13 mouse cellular contexts compared by ENCODE assay signal in the genomic region with DNA sequence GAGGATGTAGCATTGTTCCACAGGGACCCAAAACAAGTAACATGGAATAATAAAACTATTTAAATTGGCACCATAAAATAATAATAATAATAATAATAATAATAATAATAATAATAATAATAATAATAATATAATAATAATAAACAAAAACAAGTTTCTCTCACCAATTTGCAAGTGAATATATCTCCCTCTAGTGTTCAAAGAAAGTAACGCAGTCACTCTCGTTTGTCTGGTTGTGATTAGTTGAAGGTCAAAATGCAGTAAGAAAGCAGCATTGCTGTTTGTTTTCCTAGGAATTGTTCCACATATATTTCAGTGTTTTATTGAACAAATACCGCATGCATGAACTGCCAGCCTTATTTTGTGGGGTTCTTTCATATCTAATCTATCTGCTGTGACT. TPM values are rescaled to one million over a fixed set of nuclear protein-coding genes. Genes with fewer than 3 reads are reported as not detected.
DNase-seq lines count a peak whose midpoint lies in the region; ATAC-seq and TF ChIP-seq lines count a peak whose summit lies in the region.
"Not testable (repeated sequence)": the region's sequence is repeated elsewhere in the genome, so short reads cannot be mapped to it uniquely, and the experiment has no call there.
"Had no signal": no experiment of that assay in that cellular context is flagged by ENCODE, and none has a peak within 500 bp of the region (broad histone marks: within the 10 kb centered on the region; RNA-seq: fewer than 3 reads in every experiment).

No protein-coding gene starts in this region.

- TF ChIP-seq RAD21 in CH12.LX (IDR thresholded peaks at IDR 0.05; ENCODE audit: low read depth, low read length) = peak; percentile 15

- not testable (repeated sequence) for H3K4me2 ChIP-seq in CH12.LX (ENCODE audit: insufficient read depth, low read depth, poor library complexity, severe bottlenecking); embryonic facial prominence, embryonic 14.5 days (ENCODE audit: low read depth, low read length); hindbrain, embryonic 11.5 days (replicated peaks; ENCODE audit: low read depth, low read length); kidney, postnatal 0 days (ENCODE audit: low read length)

- TF ChIP-seq EP300 in CH12.LX (IDR thresholded peaks at IDR 0.05; ENCODE audit: low read length) = not testable (repeated sequence)

- not testable (repeated sequence) for ATAC-seq in embryonic facial prominence, embryonic 14.5 days (ENCODE audit: low read depth); hindbrain, embryonic 11.5 days (ENCODE audit: low FRiP score); kidney, postnatal 0 days (replicated peaks; ENCODE audit: low FRiP score, low read depth)

- in situ Hi-C loops in CH12.LX (cut with MboI; ENCODE audit: low pct_ligation_motif_present, low pct_unique_long_range_greater_than_20kb, low sequenced_read_pairs) = not testable (repeated sequence)

- H3K27ac ChIP-seq in CH12.LX (ENCODE audit: insufficient read depth, low read depth); embryonic facial prominence, embryonic 14.5 days (replicated peaks; ENCODE audit: low read depth, low read length); hindbrain, embryonic 11.5 days (ENCODE audit: low read depth, low read length); kidney, postnatal 0 days: not testable (repeated sequence)

- not testable (repeated sequence) for H3K27me3 ChIP-seq in CH12.LX (replicated peaks); embryonic facial prominence, embryonic 14.5 days (replicated peaks; ENCODE audit: control insufficient read depth, insufficient read depth, low read length); hindbrain, embryonic 11.5 days (ENCODE audit: control insufficient read depth, insufficient read depth, low read length); kidney, postnatal 0 days (ENCODE audit: insufficient read depth, low read length)

- 15% methylated on average over 3 of the region's 3 CpGs for WGBS in embryonic facial prominence, embryonic 14.5 days
- 22% methylated on average over 3 of the region's 3 CpGs for WGBS in hindbrain, embryonic 11.5 days
- WGBS in kidney, postnatal 0 days = 18% methylated on average over 3 of the region's 3 CpGs

- H3K9me3 ChIP-seq in CH12.LX (replicated peaks; ENCODE audit: low read length); embryonic facial prominence, embryonic 14.5 days (ENCODE audit: control insufficient read depth, low read length); hindbrain, embryonic 11.5 days (ENCODE audit: control insufficient read depth, low read length); kidney, postnatal 0 days (replicated peaks; ENCODE audit: low read length): not testable (repeated sequence)

- H3K36me3 ChIP-seq in CH12.LX (replicated peaks in 1 of 2; ENCODE audit: control insufficient read depth in 1 of 2, insufficient read depth in 1 of 2, low read length in 1 of 2); embryonic facial prominence, embryonic 14.5 days (ENCODE audit: control insufficient read depth, insufficient read depth, low read length); hindbrain, embryonic 11.5 days (ENCODE audit: control insufficient read depth, insufficient read depth, low read length); kidney, postnatal 0 days (ENCODE audit: insufficient read depth, low read length): not testable (repeated sequence)

- not testable (repeated sequence) for TF ChIP-seq POLR2A in CH12.LX (IDR thresholded peaks at IDR 0.05; ENCODE audit: low read depth, low read length)

- not testable (repeated sequence) for H3K4me1 ChIP-seq in CH12.LX (ENCODE audit: control insufficient read depth in 1 of 2, insufficient read depth in 2 of 2); embryonic facial prominence, embryonic 14.5 days (ENCODE audit: control insufficient read depth, insufficient read depth, low read length); hindbrain, embryonic 11.5 days (replicated peaks; ENCODE audit: control insufficient read depth, insufficient read depth, low read length); kidney, postnatal 0 days (replicated peaks; ENCODE audit: insufficient read depth, low read length)

- DNase-seq in CH12.LX (ENCODE audit: extremely low read depth) (peak; percentile 50), NIH3T3 (ENCODE audit: low read depth) (peak; percentile 77)
- peak; percentile 13 for DNase-seq in c-Kit-positive CD71-positive TER-119-positive erythroid progenitor cells, embryonic 14.5 days (ENCODE audit: low spot score)
- DNase-seq in embryonic facial prominence, embryonic 14.5 days (ENCODE audit: low spot score) = peak; percentile 68
- peak; percentile 64 for DNase-seq in hindbrain, embryonic 11.5 days (ENCODE audit: low spot score)
- DNase-seq in kidney, postnatal 0 days (ENCODE audit: low spot score) = peak; percentile 70
- peak; percentile 14 for DNase-seq in lung, postnatal 25 days (ENCODE audit: low spot score)
- peak; percentile 50 for DNase-seq in retina, postnatal 1 day

- not testable (repeated sequence) for H3K9ac ChIP-seq in CH12.LX (ENCODE audit: insufficient read depth, low read depth); embryonic facial prominence, embryonic 14.5 days (ENCODE audit: low read depth, low read length); hindbrain, embryonic 11.5 days (ENCODE audit: low read depth, low read length); kidney, postnatal 0 days (ENCODE audit: low read depth, low read length)

- H3K4me3 ChIP-seq in CH12.LX (replicated peaks in 1 of 3; ENCODE audit: low read depth in 2 of 3, low read length in 2 of 3, poor library complexity in 1 of 3); embryonic facial prominence, embryonic 14.5 days (ENCODE audit: low read depth, low read length); hindbrain, embryonic 11.5 days (ENCODE audit: low read depth, low read length); kidney, postnatal 0 days (replicated peaks; ENCODE audit: low read depth, low read length): not testable (repeated sequence)

- peak; percentile 11 to 20; a peak in 1 of 4 replicates for TF ChIP-seq CTCF in CH12.LX (conservative IDR thresholded peaks at IDR 0.05 in 1 of 2, IDR thresholded peaks at IDR 0.05 in 1 of 2; ENCODE audit: low read depth in 2 of 2, low read length in 2 of 2)
- TF ChIP-seq CTCF in kidney, postnatal 0 days (IDR thresholded peaks at IDR 0.05; ENCODE audit: low read depth) = peak; percentile 73

- dilution Hi-C loops in CH12.LX (cut with MboI; ENCODE audit: extremely low pct_ligation_motif_present, extremely low pct_unique_long_range_greater_than_20kb, low sequenced_read_pairs) = not testable (repeated sequence)

- not testable (repeated sequence) for H3K79me2 ChIP-seq in CH12.LX (replicated peaks; ENCODE audit: control insufficient read depth, extremely low read depth, insufficient read depth, poor library complexity, severe bottlenecking)

RNA-seq across cellular contexts. Expression of a gene that starts 8.4 kb away (rescaled TPM):
- total RNA-seq in CH12.LX (2012; rRNA removed) (not detected in 2 replicates), CH12.LX (2014; rRNA removed) (not detected in 2 replicates)
- not detected in 2 replicates for polyA plus RNA-seq in CH12.LX (2012; ENCODE audit: insufficient read length, low read depth)
- polyA plus RNA-seq in embryonic facial prominence, embryonic 14.5 days (2014; fragmentation: Nextera tagmentation; extraction: Ambion mirVana) = 0.08 and 0.18 TPM in 2 replicates
- 0.17 and 0.22 TPM in 2 replicates for polyA plus RNA-seq in hindbrain, embryonic 11.5 days (2014; fragmentation: Nextera tagmentation; extraction: Ambion mirVana)
- polyA plus RNA-seq in kidney, postnatal 0 days (2015; fragmentation: Nextera tagmentation; extraction: Ambion mirVana) = 0.05 and 0.08 TPM in 2 replicates
- total RNA-seq: gastrocnemius, adult 8-10 months; hematopoietic stem cell, adult 5-6 weeks; megakaryocyte-erythroid progenitor cell, adult 5-6 weeks; monocyte, adult 5-6 weeks had no signal
- polyA plus RNA-seq: liver, embryonic 13.5 days had no signal

Comparison
In these comparisons a context has a peak if more than half of its experiments do, and no peak if none do; other contexts are left out.
1. DNase-seq: peak in every context shown above with its lines; median percentile 77 in NIH3T3; 70 in kidney, postnatal 0 days; 68 in embryonic facial prominence, embryonic 14.5 days; 64 in hindbrain, embryonic 11.5 days; 50 in CH12.LX; 50 in retina, postnatal 1 day; 14 in lung, postnatal 25 days; 13 in c-Kit-positive CD71-positive TER-119-positive erythroid progenitor cells, embryonic 14.5 days.